ENCODE assay signal across 18 mouse cellular contexts in genomic region chr12:80144846-80145245, GRCm38 (mm10).
"Had no signal": no experiment of that assay in that cellular context is flagged by ENCODE, and none has a peak within 500 bp of the region (broad histone marks: within the 10 kb centered on the region; RNA-seq: fewer than 3 reads in every experiment).

No protein-coding gene starts in this region.

- DNase-seq: lung, adult 18-20 months; lung, postnatal 14 days; lung, postnatal 36 days; midbrain, embryonic 14.5 days; right cerebral cortex, postnatal 14 days; thymus, adult 2 months; thymus, postnatal 25 days; thymus, postnatal 4 days had no signal

- H3K36me3 ChIP-seq: limb, embryonic 15.5 days; midbrain, embryonic 10.5 days; midbrain, embryonic 12.5 days; neural tube, embryonic 13.5 days; neural tube, embryonic 15.5 days; stomach, embryonic 15.5 days had no signal

- H3K4me3 ChIP-seq: limb, embryonic 15.5 days; midbrain, embryonic 10.5 days; midbrain, embryonic 12.5 days; myocyte; neural tube, embryonic 13.5 days; neural tube, embryonic 15.5 days; stomach, embryonic 15.5 days had no signal

- H3K9me3 ChIP-seq: limb, embryonic 15.5 days; midbrain, embryonic 10.5 days; midbrain, embryonic 12.5 days; neural tube, embryonic 13.5 days; neural tube, embryonic 15.5 days; stomach, embryonic 15.5 days had no signal

- H3K27ac ChIP-seq: liver, embryonic 14.5 days; midbrain, embryonic 12.5 days; neural tube, embryonic 13.5 days; neural tube, embryonic 15.5 days; stomach, embryonic 15.5 days; stomach, postnatal 0 days had no signal

- H3K4me2 ChIP-seq: limb, embryonic 15.5 days; midbrain, embryonic 12.5 days; neural tube, embryonic 13.5 days; neural tube, embryonic 15.5 days; stomach, embryonic 15.5 days had no signal

- H3K9ac ChIP-seq: limb, embryonic 15.5 days; liver, embryonic 14.5 days; midbrain, embryonic 12.5 days; neural tube, embryonic 13.5 days; neural tube, embryonic 15.5 days; stomach, embryonic 15.5 days had no signal

- H3K27me3 ChIP-seq: limb, embryonic 15.5 days; neural tube, embryonic 13.5 days; neural tube, embryonic 15.5 days; stomach, embryonic 15.5 days had no signal

- ATAC-seq: midbrain, embryonic 16.5 days had no signal
